Mouse (Mus musculus) cortical plate, adult 2 months (tissue): ENCODE measurements around the gene Bdkrb2.

Experiments used
- CTCF ChIP-seq: fragments of 200-500 bp; IDR thresholded peaks from 2 replicates; pipeline ENCODE4 v1.5.1; 2011; ENCODE audit warnings: mild to moderate bottlenecking, control low read depth, low read length; ENCODE audit not compliant: insufficient read depth; ENCODE audit errors: extremely low read depth
- POLR2A ChIP-seq: fragments of 200-500 bp; IDR thresholded peaks from 2 replicates; pipeline ENCODE4 v1.6.1; 2011; ENCODE audit warnings: mild to moderate bottlenecking, low read length, control low read depth; ENCODE audit not compliant: insufficient read depth; ENCODE audit errors: extremely low read depth

GRCm38 (mm10) chr12:105587526-105587925, 24.5 kb downstream of the Bdkrb2 start:
- TF ChIP-seq CTCF: no peak
- TF ChIP-seq POLR2A: no peak
